Mouse (Mus musculus): ENCODE data around the gene Parp16.
"Not testable (repeated sequence)": the region's sequence is repeated elsewhere in the genome, so short reads cannot be mapped to it uniquely, and the experiment has no call there.

Gene Parp16

GRCm38 (mm10) chr9:65208293-65209179 lies 13.4 kb downstream of the Parp16 start:
- DNase-seq, result no peak

- no peak for DNase-seq
These were observed 16.4 kb downstream of the Parp16 start for GRCm38 (mm10) chr9:65211598-65211997.

- peak in 1 of 2 experiments; percentile 21 for DNase-seq
These were observed 19.2 kb downstream of the Parp16 start for GRCm38 (mm10) chr9:65214425-65214777.

GRCm38 (mm10) chr9:65214778-65215493 lies 19.8 kb downstream of the Parp16 start:
- DNase-seq, result peak; percentile 85 to 88

- DNase-seq, result no peak
These were observed 20.5 kb downstream of the Parp16 start for GRCm38 (mm10) chr9:65215494-65216126.

GRCm38 (mm10) chr9:65216972-65217371 lies 21.8 kb downstream of the Parp16 start:
- DNase-seq, result no peak

GRCm38 (mm10) chr9:65217661-65218060 lies 22.5 kb downstream of the Parp16 start:
- no peak for DNase-seq

- no peak for DNase-seq
These were observed 23.8 kb downstream of the Parp16 start for GRCm38 (mm10) chr9:65218916-65219315.

- DNase-seq, result not testable (repeated sequence)
These were observed 25.2 kb downstream of the Parp16 start for GRCm38 (mm10) chr9:65220398-65220797.

GRCm38 (mm10) chr9:65223927-65224326 lies 28.8 kb downstream of the Parp16 start:
- no peak for DNase-seq

- DNase-seq, result peak; percentile 13 to 36
These were observed 30.6 kb downstream of the Parp16 start for GRCm38 (mm10) chr9:65225795-65226194.

GRCm38 (mm10) chr9:65230250-65230649 lies 35.1 kb downstream of the Parp16 start:
- no peak for DNase-seq

- no peak for DNase-seq
These were observed 36.1 kb downstream of the Parp16 start for GRCm38 (mm10) chr9:65231284-65231683.

GRCm38 (mm10) chr9:65233243-65233985 lies 38.3 kb downstream of the Parp16 start:
- DNase-seq, result no peak

GRCm38 (mm10) chr9:65234734-65235133 lies 39.6 kb downstream of the Parp16 start:
- no peak for DNase-seq

- DNase-seq, result no peak
These were observed 40.4 kb downstream of the Parp16 start for GRCm38 (mm10) chr9:65235601-65236000.

GRCm38 (mm10) chr9:65237616-65238015 lies 42.5 kb downstream of the Parp16 start:
- DNase-seq, result no peak

- DNase-seq, result no peak
These were observed 43.1 kb downstream of the Parp16 start for GRCm38 (mm10) chr9:65238191-65238760.

- DNase-seq, result no peak
These were observed 44.0 kb downstream of the Parp16 start for GRCm38 (mm10) chr9:65239176-65239575.

- DNase-seq, result no peak
These were observed 44.6 kb downstream of the Parp16 start for GRCm38 (mm10) chr9:65239731-65240130.

GRCm38 (mm10) chr9:65240587-65240986 lies 45.4 kb downstream of the Parp16 start:
- DNase-seq, result no peak

GRCm38 (mm10) chr9:65241973-65242372 lies 46.8 kb downstream of the Parp16 start:
- no peak for DNase-seq
